Mouse (Mus musculus) 416B (cell line): ENCODE measurements around the gene Ssc5d.
"Not testable (repeated sequence)": the region's sequence is repeated elsewhere in the genome, so short reads cannot be mapped to it uniquely, and the experiment has no call there.

Experiments
- DNase-seq: peaks from one replicate; pipeline ENCODE4 v3.0.0; 2011; ENCODE audit warnings: low read depth

Gene Ssc5d

DNA sequence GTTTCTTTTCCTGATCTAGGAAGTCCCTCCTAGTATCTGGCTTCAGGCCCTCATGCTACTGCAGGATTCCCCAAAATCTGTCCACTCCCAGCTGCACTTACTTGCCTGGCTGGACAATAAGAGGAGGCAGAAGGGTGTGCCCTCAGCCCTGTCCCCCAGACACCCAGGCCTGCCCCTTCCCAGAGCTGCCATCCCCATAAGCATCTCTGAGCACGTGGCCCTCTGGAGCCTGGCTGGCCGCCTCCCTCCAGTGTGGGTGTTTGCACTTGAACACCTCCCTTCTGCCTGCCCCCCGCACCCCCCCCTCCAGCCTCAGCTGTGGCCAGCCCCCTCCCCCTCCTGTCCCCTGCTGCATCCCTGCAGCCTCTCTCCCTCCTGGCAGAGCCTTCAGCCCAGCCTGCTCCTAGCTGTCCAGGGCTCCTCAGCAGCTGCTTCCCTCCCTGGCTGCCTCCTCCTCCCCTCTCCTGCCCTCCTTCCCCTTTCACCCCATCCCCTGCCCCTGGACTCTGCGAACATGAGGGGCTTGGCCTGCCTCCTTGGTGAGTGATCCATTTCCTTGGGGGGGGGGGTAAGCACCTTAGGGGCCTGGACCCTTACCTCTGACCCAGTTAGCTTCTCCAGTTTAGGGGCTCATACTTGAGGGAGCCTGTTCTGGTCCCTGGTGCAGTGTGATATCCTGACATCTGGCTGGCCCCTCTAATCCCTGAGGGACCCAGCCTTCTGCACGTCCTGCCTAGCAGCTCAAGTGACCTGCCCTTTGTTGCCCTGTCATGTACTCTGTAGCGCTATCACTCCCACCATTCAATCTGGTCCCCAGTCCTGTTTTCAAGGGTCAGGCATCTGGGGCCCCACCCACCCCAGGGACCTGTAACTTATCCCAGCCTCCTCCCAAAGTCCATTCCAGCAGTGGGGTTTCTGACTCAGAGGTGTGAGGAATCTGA, at the start of gene Ssc5d:
Gene Ssc5d, plus strand, starts transcription at position 345 of the 941 bp plus-strand sequence.
- no peak for DNase-seq

DNA sequence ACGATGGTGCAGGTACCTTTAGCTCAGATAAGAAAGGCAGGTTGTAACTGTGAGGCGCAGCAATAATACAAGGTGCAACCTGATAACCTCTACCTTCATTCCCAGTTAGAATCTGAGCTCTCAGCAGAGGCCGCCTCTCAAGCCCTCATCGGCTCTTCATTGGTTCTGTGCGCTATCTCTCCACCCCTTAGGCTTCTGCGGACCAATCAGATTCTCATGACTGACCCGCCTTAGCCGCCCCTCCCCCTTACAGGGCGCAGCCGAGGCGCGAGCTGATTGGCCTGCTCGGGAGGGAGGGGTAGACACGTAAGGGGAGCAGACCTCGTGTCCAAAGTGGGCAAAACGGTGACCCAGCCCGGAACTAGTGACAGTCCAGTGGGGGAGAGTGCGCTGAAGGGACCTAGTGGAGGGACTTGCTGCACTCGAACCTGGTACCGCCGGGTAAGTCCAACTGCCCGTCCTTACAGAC, 48.8 kb upstream of the Ssc5d start, which contains the start of gene Isoc2a:
Gene Isoc2a, plus strand, starts transcription at position 401 of the 469 bp plus-strand sequence.
- peak; percentile 95 for DNase-seq

DNA sequence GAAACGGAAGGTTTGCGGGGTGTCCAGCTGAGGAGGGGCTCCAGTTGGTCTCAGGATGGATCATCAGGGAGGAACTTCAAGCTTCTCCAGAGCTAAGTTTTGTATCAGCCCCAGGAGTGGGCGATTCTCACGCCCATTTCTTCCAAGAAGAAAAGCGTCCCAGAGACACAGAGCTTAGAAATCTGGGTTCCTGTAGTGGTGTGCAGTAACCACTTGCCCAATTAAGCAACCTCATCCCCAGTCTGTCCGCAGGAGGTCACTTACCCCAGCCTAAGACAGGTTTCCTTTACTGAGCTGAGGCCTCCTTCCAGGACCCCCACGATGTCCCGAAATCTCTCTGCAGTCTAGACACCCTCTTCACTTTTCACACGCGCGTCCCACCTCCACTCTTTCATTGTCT, 48.4 kb upstream of the Ssc5d start:
- no peak for DNase-seq

DNA sequence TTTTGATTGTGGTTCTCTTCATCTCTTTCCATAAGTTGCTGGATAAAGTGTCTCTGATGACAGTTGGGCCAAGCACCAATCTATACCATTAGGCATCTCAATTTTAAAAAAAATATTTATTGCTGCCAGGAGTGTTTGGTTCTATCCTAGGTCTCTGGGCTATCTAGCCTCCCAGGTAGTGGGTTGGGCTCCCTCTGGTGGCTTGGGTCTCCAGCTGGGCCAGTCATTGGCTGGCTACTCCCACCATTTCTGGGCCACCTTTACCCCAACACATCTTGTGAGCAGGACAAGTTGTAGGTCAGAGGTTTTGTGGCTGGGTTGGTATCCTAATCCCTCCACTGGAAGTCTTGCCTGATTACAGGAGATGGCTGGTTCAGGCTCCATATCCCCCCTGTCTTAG, 47.4 kb upstream of the Ssc5d start:
- DNase-seq = peak; percentile 20

DNA sequence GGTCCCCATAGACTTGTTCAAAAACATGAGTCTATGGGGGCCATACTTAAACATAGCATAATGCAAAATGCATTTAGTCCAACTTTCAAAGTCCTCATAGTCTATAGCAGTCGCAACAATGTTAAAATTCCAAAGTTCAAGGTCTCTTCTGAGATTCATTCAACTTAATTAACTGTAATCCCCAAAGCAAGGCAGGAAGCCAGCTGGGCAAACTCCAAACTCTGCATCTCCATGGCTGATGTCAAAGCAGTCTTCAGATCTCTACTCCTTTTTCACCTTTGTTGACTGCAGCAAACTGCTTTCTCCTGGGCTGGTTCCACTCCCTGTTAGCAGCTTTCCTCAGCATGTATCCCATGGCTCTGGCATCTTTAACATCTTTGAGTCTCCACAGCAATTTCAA, 46.5 kb upstream of the Ssc5d start:
- DNase-seq = not testable (repeated sequence)

DNA sequence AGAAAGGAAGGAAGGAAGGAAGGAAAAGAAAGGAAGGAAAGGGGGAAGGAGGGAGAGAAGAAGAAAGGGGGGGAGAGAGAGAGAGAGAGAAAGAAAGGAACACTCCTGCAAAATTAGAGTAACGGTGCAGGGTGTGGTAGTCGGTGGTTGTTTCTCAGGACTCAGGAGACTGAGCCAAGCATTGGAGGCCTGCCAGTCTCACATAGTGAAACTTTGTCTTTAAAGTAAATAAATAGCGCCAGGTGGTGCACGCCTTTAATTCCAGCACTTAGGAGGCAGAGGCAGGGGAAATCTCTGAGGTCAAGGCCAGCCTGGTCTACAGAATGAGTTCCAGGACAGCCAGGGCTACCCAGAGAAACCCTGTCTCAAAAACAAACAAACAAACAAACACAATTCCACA, 38.9 kb upstream of the Ssc5d start:
- DNase-seq = no peak

DNA sequence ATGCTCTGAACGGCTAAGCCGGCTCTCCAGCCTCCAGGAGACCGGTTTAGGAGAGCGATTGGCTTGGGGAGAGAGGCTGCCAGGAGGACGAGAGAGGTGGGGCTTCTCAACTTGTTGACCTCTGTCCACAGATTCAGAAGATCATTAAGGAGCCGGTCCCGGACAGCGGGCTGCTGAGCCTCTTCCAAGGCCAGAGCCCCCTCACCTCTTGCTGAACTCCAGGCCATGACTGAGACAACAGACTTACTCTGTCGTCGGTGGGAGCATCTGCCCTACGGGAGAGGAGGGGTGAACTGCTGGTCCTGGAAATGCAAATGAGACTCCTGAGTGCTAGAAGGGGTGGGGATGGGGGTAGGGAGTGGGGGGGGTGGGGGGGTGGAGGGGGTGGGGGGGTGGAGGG, 30.4 kb upstream of the Ssc5d start:
- no peak for DNase-seq

DNA sequence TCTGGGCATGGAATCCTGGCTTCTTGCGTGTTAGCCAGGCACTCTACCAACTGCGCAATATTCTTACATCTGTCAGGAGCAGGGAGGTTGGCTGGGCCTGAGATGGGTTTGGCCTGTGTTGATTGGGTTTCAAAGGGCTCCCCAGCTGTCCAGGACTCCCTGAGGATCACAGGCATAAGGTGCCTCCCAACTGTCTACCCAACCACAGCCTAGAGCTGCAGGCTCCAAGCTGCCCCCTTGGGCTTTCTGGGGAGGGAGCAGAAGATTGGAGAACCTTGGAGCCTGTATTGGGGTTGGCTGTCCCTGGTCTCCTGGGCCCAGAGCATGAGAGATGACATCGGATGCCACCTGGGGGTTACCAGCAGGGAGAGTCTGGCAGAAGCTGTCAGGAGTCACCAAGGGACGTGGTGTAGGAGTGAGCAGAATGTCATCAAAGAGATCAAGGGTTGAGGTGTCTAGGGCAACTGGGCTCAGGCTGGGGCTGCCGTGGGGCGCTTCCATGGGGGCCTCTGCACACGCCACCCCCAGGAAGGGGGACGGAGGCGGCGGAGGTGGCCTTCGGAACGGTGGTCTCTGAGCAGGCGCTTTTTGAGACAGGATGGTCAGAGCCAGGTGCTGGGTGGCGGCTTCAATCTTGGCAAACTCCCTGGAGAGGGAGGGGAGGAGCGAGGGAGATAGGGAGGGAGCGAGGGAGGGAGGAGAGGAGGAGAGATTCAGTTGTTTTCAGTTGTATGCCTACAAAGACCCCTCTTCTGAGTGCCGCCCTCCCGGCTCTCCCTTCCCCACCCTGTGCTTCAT, 26.5 kb upstream of the Ssc5d start:
- no peak for DNase-seq

DNA sequence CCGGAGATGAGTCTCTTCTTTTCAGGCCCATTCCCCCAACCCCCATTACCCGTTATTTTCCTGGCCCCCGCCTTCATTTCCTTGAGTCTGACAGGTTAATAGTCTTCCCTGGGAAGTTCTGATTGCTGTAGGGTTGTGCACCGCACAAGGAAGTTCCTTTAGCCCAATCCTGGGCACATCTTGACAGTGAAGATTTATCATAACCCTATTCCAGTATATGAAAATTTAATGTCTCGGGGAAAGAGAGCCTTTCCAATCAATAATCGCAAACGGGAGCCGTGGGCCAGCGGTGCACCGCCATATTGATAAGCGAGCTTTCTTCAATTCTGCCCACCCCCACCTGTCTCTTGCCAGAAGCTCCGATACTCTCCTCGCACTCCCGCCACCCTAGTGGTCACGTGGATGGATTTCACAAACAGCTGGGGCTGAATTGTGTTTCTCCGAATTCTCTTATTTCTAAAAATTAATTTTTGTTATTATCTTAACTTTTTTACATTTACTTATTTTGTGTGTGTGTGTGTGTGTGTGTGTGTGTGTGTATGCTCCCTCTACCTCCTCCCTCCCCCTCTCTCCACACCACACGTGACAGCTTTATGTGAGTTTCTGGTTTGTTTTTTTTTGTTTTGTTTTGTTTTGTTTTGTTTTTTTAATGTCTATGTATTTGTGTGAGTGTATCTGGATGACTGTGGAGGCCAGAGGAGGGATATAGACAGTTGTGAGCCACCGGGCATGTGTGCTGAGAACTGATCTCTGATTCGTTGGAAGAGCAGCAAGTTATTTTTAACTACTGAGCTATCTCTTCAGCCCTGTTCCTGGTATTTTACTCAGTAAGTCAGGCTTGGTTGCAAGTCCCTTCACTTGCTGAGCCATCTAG, 25.7 kb upstream of the Ssc5d start:
- DNase-seq = no peak

DNA sequence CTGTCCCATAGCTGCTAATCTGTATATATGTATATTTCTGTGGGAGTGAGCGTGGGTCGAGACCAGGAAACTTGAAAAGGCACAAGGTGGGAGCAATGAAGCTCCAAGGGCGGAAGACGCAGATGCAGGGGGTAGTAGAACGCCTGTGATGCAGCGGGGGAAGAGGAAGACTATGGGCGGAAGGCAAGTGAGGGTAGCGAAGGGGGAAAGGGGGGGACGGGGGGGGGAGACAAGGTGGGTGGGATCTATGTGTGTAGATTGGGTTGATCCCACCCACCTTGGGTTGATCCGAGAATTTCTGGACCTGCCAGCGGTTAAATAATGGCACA, 25.1 kb upstream of the Ssc5d start:
- DNase-seq = no peak

DNA sequence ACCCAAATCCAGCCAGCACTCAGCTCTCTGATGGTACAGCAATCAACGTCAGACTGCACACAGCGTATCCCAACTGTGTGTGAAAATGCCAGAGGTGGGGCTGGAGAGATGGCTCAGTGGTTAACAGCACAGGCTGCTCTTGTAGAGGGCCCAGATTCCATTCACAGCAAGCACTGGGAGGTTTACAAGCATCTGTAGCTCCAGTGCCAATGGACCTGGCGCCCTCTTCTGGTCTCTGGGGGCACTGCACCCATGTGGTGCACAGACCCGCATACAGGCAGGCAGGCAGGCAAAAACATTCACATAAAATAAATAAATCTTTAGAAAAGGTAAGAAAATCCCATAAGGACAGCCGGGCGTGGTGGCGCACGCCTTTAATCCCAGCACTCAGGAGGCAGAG, 24.4 kb upstream of the Ssc5d start:
- peak; percentile 30 for DNase-seq

DNA sequence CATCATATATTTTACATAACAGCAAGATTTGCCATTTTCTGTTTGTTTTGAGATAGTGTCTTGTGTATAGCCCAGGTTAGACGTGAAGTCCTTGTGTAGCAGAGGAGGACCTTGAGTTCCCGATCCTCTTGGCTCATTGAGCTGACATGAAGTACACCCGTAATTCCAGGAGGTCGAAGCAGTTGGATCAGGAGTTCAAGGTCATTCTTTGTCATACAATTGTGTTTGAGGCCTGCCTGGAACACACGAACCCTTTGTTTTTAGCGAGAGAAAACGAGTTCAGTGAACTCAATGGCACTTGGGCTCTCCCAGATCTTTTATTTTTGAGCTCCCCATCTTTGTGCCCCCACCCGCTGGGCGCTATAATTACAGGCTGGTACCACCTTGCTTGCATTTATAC, 23.2 kb upstream of the Ssc5d start:
- DNase-seq = no peak

DNA sequence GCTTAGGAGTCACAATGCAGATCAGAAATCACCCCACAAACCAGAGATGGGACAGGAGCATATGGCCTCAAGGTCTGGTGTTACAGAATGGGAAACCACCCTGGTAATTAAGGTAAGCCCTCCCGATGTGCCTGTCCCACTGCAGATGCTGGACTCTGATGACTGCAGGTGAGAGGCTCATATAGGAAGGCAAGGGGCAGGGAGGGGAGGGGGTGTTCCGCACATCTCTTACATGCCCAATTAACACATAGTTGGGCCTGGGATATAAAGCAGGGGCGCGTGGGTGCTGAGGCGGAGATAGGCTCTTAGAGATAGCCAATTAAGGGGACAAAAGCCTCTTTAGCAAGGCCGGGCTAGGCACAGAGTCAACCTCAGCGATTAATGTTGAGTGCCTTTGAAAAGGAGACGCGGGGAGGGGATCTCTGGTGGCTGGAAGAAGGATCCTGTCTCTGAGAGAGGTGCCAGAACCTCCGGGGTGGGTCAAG, 19.1 kb upstream of the Ssc5d start, which contains the start of gene Gm36210:
Gene Gm36210, minus strand, starts transcription at position 51 of the 485 bp plus-strand sequence.
- DNase-seq = no peak

DNA sequence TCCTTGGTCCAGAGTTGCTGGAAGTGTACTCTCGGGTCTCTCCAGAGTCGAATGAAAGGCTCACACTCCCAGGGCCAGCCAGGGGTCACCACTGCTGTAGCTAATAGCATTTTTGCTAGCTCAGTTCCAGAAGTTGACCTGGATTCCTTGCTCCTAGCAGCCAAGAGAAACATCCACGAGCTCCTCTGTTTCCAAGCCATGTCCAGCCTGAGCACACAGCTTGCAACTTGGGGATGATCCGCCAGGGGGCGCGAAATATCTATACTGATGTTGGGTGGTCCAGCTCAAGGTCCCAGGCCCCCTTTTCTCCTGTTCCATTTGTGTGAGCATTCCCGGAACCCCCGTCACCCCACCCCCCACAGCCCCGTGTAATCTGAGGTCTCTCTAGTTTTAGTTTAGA, 14.0 kb upstream of the Ssc5d start:
- no peak for DNase-seq

DNA sequence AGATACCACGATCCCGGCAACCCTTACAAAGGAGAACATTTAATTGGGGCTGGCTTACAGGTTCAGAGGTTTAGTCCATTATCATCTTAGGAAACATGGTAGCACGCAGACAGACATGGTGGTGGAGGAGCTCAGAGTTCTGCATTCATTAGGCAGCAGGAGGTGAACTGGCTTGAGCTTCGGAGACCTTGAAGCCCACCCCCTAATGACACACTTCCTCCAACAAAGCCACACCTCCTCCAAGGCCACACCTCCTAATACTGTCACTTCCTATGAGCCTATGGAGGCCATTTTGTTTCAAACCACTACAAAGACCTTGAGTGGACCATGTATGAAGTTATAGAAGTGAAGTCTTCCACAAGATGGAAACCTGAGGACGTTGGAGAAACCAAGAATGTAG, 13.3 kb upstream of the Ssc5d start:
- DNase-seq = peak; percentile 77

DNA sequence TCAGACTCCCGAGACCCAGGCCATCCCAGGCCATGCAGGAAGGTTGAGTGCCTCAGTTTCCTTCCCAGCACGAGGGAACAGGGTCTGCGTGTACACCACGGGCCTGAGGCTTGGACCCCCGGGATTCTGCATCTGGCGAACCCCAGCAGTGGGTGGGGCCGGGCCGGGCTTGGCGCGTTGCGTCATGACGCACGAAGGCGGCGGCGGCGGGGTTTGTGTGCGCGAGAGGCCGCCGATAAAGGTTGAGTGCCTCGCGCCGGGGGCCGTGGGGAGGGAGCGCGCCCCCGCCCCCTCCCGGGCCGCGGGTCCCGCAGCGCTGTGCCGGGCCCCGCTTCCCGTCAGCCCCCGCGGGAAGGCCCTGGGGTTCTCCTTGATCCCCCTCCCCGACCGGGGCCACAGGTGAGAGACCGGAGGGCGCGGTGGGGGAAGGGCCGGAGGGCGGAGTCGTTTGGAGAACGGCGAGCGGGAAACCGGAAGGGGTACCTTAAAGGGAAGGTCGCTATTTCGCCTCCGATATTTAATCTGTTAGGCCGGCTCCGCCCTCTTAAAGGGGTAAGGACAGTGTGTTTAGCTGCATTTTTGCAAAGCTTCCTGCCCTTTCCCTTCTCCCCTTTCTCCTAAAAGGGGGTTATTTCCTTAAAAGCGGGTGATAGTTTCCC, 10.4 kb upstream of the Ssc5d start, which contains the start of gene Zfp628:
Gene Zfp628, plus strand, starts transcription at position 211 of the 659 bp plus-strand sequence.
- DNase-seq = peak; percentile 94

DNA sequence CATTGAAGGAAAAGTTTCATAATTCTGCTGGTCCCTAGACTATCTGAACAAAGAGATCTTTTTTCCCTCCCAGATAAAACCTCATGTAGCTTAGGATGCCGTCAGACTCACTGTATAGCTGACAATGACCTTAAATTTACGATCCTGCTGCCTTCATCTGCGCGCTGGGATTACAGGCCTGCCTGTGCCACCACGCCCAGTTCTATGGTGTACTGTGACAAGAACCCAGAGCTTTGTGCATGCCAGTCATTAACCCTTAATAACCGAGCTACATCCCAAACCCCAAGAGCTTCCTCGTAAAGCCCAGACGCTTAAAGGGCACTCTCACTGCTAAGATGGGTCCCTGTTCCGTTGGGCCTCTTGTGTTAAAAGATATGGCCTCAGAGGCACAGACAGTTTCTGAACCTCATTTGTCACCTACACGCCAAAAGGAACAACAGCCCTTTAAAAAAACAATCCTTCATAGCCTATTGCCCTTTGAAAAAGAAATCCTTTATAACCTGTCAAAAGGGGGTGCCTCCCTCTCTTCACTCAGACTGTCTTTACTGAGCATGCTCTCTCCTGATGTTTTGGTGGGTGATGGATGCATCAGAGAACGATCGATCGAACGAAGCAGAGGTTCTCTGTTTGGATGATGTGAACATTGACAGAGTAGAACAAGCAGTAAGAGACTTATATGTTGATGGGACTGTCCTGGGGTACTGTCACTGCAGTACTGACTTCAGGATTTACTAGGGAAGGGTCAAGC, 9.7 kb upstream of the Ssc5d start:
- no peak for DNase-seq

DNA sequence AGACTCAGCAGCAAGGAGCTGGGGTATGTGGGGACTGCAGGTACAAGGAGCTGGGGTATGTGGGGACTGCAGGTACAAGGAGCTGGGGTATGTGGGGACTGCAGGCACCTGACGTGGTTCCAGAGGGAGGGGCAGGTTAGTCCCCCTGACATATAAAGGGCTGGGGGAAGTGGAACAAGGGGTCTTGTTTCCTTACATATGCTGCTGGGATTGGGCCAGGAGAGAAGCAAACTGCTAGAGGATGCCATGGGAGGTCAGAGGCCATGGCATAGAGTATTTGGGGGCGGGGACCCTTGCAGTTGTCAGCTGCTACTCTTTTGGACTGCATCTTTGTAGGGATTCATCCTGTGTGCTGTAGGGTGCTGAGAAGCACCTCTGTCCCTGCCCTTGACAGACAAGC, 8.1 kb upstream of the Ssc5d start:
- DNase-seq = no peak

DNA sequence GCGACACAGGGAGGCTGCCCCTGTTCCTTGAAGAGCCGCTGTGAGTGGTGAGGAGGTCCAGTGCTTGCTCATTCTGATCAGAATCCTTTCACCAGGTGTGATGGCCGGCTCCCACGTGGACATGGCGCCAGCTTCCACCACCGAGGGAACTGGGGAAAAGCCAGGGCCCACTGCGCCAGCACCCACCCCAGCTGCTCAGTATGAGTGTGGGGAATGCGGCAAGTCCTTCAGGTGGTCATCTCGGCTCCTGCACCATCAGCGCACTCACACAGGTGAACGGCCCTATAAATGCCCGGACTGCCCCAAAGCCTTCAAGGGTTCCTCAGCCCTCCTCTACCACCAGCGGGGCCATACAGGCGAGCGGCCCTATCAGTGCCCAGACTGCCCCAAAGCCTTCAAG, 6.9 kb upstream of the Ssc5d start:
- no peak for DNase-seq

DNA sequence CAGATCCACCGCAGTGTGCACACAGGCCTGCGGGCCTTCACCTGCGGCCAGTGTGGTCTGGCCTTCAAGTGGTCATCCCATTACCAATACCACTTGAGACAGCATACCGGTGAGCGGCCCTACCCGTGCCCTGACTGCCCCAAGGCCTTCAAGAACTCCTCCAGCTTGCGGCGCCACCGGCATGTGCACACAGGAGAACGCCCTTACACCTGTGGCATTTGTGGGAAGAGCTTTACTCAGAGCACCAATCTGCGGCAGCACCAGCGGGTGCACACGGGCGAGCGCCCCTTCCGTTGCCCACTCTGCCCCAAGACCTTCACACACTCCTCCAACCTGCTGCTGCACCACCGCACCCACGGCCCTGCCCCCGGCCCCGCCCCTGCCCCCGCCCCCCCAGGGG, 6.5 kb upstream of the Ssc5d start:
- DNase-seq = no peak
